Mouse (Mus musculus) left cerebral cortex, adult 2 months (tissue): ENCODE measurements at regions not wholly inside any gene's neighbourhood (a gene's known extent, or its start where the extent isn't known, plus 50 kb on each side); places are given as distances from the start of the nearest gene placed in this dataset.

ENCODE experiments used
- DNase-seq, 2 experiments: peaks; one replicate each; pipeline ENCODE4 v3.0.0; 2021 to 2022; ENCODE audit warnings: low spot score in 2 of 2, mixed read lengths in 1 of 2; ENCODE audit errors: extremely low spot score in 1 of 2
- H3K27ac ChIP-seq: fragments of 200-600 bp; 2 replicates; pipeline ENCODE4 v1.8.1; 2022
- H3K4me3 ChIP-seq: fragments of 200-600 bp; 2 replicates; pipeline ENCODE4 v1.8.1; 2022
- CTCF ChIP-seq: fragments of 200-600 bp; IDR thresholded peaks from 2 replicates; pipeline ENCODE4 v1.8.1; 2022; ENCODE audit warnings: antibody characterized with exemption, mild to moderate bottlenecking, moderate library complexity
- intact Hi-C: fragments of 180-260 bp; cut with DNase I; formaldehyde crosslinking; loops from one replicate; pipeline ENCODE4 v1.15.1; 2025

- Histone ChIP-seq H3K4me3 (no peak overlapping the region), H3K27ac (no peak overlapping the region)
- no peak for TF ChIP-seq CTCF
- intact Hi-C loops = no loop called here
- no peak for DNase-seq
These were observed 99.8 kb upstream of the Hpf1 start for GRCm38 (mm10) chr8:60790453-60790852.

DNA sequence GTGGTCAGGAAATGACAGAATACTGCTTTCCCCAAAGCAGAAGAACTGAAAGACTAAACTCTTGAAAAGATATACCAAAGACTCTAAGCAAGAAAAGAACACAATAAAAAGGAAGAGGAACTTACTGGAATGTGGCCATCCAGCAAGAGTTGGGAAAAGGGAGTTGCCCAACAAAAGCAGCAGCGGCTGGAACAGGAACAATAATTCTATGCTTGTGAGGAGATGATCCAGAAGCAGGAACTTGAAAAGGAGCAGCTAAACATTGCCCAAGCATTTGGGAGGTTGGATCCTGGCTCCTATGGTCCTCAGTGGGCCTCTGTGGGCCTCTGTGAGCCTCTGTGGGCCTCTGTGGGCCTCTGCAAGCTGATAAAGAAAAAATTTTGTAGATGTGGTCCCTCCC, 97.7 kb upstream of the Hpf1 start:
- Histone ChIP-seq H3K27ac (no peak overlapping the region), H3K4me3 (no peak overlapping the region)
- intact Hi-C loops = no loop called here
- DNase-seq = no peak
- TF ChIP-seq CTCF = no peak

GRCm38 (mm10) chr8:60804787-60805186, 85.4 kb upstream of the Hpf1 start:
- H3K4me3 ChIP-seq = no peak overlapping the region
- intact Hi-C loops = no loop called here
- TF ChIP-seq CTCF = no peak
- no peak overlapping the region for H3K27ac ChIP-seq
- DNase-seq = no peak

DNA sequence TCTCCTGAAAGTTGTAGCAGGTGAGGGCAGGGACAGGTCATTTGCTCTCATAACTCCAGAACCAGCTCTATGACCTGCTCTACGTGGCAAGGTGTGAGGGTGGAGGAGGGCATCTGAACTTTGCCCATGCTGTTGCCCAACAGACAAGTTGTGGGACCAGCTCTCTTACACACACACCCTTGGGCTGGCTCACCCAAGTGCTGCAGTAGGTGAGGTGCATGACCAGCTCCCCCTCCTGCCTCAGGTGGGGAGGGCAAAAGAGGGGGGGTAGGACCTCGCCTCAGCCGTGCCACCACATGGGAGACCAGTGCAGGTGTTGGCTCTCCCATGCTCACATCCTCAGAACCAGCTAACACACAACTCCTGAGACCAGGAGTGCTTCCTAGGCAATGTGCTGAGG, 83.4 kb upstream of the Hpf1 start:
- DNase-seq = no peak
- Histone ChIP-seq H3K27ac (no peak overlapping the region), H3K4me3 (no peak overlapping the region)
- TF ChIP-seq CTCF = no peak
- intact Hi-C loops = no loop called here

GRCm38 (mm10) chr8:60809806-60810205, 80.4 kb upstream of the Hpf1 start:
- Histone ChIP-seq H3K4me3 (no peak overlapping the region), H3K27ac (no peak overlapping the region)
- DNase-seq = no peak
- intact Hi-C loops = no loop called here
- TF ChIP-seq CTCF = no peak

DNA sequence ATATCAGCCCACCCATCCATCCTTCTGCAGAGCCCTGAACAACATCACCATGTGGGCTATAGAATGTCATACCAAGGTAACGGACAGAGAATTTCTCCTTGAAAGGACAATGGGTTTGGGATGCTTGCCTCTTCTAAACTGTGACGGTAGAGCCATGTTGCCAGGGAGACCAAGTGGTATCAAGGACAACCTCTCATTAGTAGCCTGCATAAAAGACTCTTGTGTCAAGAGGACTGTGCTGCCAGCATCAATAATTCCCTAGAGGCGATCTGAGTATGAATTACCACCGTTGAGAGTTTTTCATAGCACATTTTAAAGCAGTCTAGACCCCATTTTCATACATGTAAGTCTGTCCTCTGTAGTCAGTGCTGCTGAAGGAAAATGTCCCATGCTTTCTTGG, 79.3 kb upstream of the Hpf1 start:
- TF ChIP-seq CTCF = no peak
- Histone ChIP-seq H3K4me3 (no peak overlapping the region), H3K27ac (no peak overlapping the region)
- intact Hi-C loops = no loop called here
- no peak for DNase-seq

- DNase-seq = no peak
- intact Hi-C loops = no loop called here
- H3K4me3 ChIP-seq = no peak overlapping the region
These were observed 64.4 kb upstream of the Hpf1 start for GRCm38 (mm10) chr8:60825676-60826442.

GRCm38 (mm10) chr8:60827241-60827640, 63.0 kb upstream of the Hpf1 start:
- intact Hi-C loops = no loop called here
- DNase-seq = no peak

More at GRCm38 (mm10) chr8:60825676-60826442, 64.4 kb upstream of the Hpf1 start:
- no peak for TF ChIP-seq CTCF
- no peak overlapping the region for H3K27ac ChIP-seq

GRCm38 (mm10) chr8:60829093-60829492, 61.1 kb upstream of the Hpf1 start:
- DNase-seq = no peak
- no peak overlapping the region for H3K4me3 ChIP-seq
- no peak overlapping the region for H3K27ac ChIP-seq
- intact Hi-C loops = no loop called here
- TF ChIP-seq CTCF = no peak

More at GRCm38 (mm10) chr8:60827241-60827640, 63.0 kb upstream of the Hpf1 start:
- H3K27ac ChIP-seq = no peak overlapping the region
- no peak overlapping the region for H3K4me3 ChIP-seq
- no peak for TF ChIP-seq CTCF

DNA sequence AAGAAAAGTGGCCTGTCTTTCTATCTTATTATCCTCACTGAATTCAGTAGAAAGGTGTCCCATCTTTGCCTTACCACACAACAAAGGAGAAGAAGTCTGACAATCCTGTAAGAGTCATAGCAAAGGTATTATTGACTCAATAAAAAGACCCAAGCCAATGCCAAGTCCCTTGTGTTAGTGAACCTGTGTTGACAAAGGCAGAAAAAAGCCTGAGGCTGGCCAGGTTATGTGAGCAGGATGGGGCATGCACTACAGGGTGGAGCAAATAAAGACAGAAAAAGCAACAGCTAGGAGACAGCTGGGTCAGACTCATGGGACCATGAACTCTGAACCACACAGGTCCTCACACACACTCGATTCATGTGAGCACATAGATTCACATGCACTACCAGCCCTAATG, 59.7 kb upstream of the Hpf1 start:
- TF ChIP-seq CTCF = no peak
- no peak overlapping the region for H3K27ac ChIP-seq
- no peak for DNase-seq
- H3K4me3 ChIP-seq = no peak overlapping the region
- intact Hi-C loops = no loop called here

DNA sequence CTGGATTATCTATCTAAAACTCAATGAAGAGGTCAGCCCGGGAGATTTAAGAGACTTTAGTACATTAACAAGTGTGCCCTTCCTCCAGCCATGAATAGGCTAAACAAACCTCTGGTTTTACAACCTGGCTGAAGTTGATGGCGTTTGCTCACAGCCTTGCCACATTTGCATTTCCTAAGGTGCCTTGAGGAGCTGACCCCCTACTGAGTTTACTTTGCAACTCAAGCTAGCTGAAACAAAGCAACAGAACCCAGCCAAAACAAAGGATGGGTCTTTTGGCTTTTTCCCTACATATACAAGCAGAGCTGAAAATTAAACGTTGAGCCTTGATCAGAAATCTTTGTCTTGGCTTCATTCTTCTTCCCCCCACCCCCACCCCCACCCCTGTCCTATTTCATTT, 51.7 kb upstream of the Hpf1 start:
- no peak for TF ChIP-seq CTCF
- H3K27ac ChIP-seq = no peak overlapping the region
- intact Hi-C loops = no loop called here
- no peak for DNase-seq
- H3K4me3 ChIP-seq = no peak overlapping the region
